Mouse (Mus musculus) embryonic facial prominence, embryonic 14.5 days (tissue): ENCODE results near the gene H2-T3. TPM values are rescaled to one million over a fixed set of nuclear protein-coding genes. Genes with fewer than 3 reads are reported as not detected.
A peak's percentile ranks its signal among the peaks of the same experiment; 100 is the strongest.
"Not testable (repeated sequence)": the region's sequence is repeated elsewhere in the genome, so short reads cannot be mapped to it uniquely, and the experiment has no call there.

Experiments used
- ATAC-seq: fragments of 200-750 bp; cut with Nextera tagmentation; 2 replicates; pipeline ENCODE4 v1.8.0; 2017; ENCODE audit warnings: low read depth, moderate number of reproducible peaks, moderate TSS enrichment
- DNase-seq: peaks from one replicate; pipeline ENCODE4 v3.0.0-alpha.2; 2015; ENCODE audit warnings: low spot score
- H3K27ac ChIP-seq: fragments of 300-500 bp; sonication (generic); replicated peaks from 2 replicates; pipeline ENCODE4 v1.5.1; 2014; ENCODE audit warnings: low read depth, mild to moderate bottlenecking, low read length, moderate library complexity
- H3K27me3 ChIP-seq: fragments of 300-500 bp; sonication (generic); replicated peaks from 2 replicates; pipeline ENCODE4 v1.6.1; 2014; ENCODE audit warnings: low read length; ENCODE audit not compliant: control insufficient read depth, insufficient read depth
- H3K36me3 ChIP-seq: fragments of 300-500 bp; sonication (generic); 2 replicates; pipeline ENCODE4 v1.6.1; 2014; ENCODE audit warnings: low read length, mixed read lengths; ENCODE audit not compliant: control insufficient read depth, insufficient read depth
- H3K4me1 ChIP-seq: fragments of 300-500 bp; sonication (generic); 2 replicates; pipeline ENCODE4 v1.6.1; 2014; ENCODE audit warnings: antibody characterized with exemption, low read length; ENCODE audit not compliant: control insufficient read depth, insufficient read depth
- H3K4me2 ChIP-seq: fragments of 300-500 bp; sonication (generic); 2 replicates; pipeline ENCODE4 v1.6.1; 2014; ENCODE audit warnings: low read depth, mild to moderate bottlenecking, low read length, moderate library complexity, mixed read lengths
- H3K4me3 ChIP-seq: fragments of 300-500 bp; sonication (generic); 2 replicates; pipeline ENCODE4 v1.5.1; 2014; ENCODE audit warnings: low read depth, mild to moderate bottlenecking, low read length
- H3K9ac ChIP-seq: fragments of 300-500 bp; sonication (generic); 2 replicates; pipeline ENCODE4 v1.6.1; 2014; ENCODE audit warnings: low read depth, mild to moderate bottlenecking, low read length, moderate library complexity, mixed read lengths
- H3K9me3 ChIP-seq: fragments of 300-500 bp; sonication (generic); 2 replicates; pipeline ENCODE4 v1.6.1; 2016; ENCODE audit warnings: low read length; ENCODE audit not compliant: control insufficient read depth
- WGBS: fragments of 180-500 bp; shearing (Covaris S2); extraction: QIAGEN DNeasy Blood & Tissue Kit; methylation state at CpG from one replicate; pipeline ENCODE4 v1.1.7; 2014; 5-methylcytosine and 5-hydroxymethylcytosine counted together
- polyA plus RNA-seq: library from polyadenylated mRNA; unstranded; fragments of >200 nt; fragmentation: Nextera tagmentation; extraction: Ambion mirVana; gene quantifications from 2 replicates; pipeline ENCODE4 v1.2.1, GENCODE M21; 2014

The H2-T3 gene
- polyA plus RNA-seq, 1 experiment from 2014 or later = not detected

- H3K27me3 ChIP-seq = peaks cover 36% of the 10 kb centered on the region
- no peak overlapping the region for H3K27ac ChIP-seq
- 32% methylated on average over 3 of the region's 3 CpGs for WGBS
- no peaks in the 10 kb centered on the region for H3K4me1 ChIP-seq
- H3K36me3 ChIP-seq = no peaks in the 10 kb centered on the region
- no peak for DNase-seq
- H3K9me3 ChIP-seq = no peaks in the 10 kb centered on the region
- no peak overlapping the region for H3K4me3 ChIP-seq
- no peak for ATAC-seq
- no peak overlapping the region for H3K9ac ChIP-seq
- no peak overlapping the region for H3K4me2 ChIP-seq
Observed at GRCm38 (mm10) chr17:36154271-36155149, 35.6 kb downstream of the H2-T3 start.

- H3K9ac ChIP-seq, H3K4me2 ChIP-seq, ATAC-seq, H3K36me3 ChIP-seq, H3K4me3 ChIP-seq, H3K9me3 ChIP-seq, H3K4me1 ChIP-seq, DNase-seq, H3K27ac ChIP-seq: not testable (repeated sequence)
- 43% methylated on average over 4 of the region's 4 CpGs for WGBS
- H3K27me3 ChIP-seq = peaks cover 36% of the 10 kb centered on the region
Observed at GRCm38 (mm10) chr17:36151200-36151599, 38.9 kb downstream of the H2-T3 start.

GRCm38 (mm10) chr17:36148468-36148867, 41.6 kb downstream of the H2-T3 start:
- H3K27ac ChIP-seq, H3K4me3 ChIP-seq, ATAC-seq, H3K9me3 ChIP-seq, H3K4me2 ChIP-seq, H3K4me1 ChIP-seq, H3K36me3 ChIP-seq, H3K9ac ChIP-seq, DNase-seq: not testable (repeated sequence)
- 69% methylated on average over 5 of the region's 5 CpGs for WGBS
- peaks cover 39% of the 10 kb centered on the region for H3K27me3 ChIP-seq

DNA sequence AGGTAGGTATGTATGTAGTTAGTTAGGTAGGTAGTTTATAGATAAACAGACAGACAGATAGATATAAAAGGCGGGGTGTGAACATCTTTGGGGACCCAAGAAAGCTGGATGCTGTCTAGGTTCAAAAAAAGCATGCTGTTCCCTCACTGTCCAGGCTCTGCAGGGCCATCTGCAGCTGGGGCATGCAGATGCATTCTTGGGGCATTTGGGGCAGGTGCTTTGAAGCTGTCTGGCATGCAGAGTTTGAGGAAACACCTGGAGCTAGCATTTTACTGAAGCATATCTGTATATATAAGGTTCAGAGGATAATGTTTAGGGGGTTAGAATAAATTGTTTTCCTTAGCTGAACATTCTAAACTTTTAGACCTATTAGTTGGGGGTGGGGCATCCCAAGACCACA, 43.1 kb downstream of the H2-T3 start:
- H3K9ac ChIP-seq, H3K27ac ChIP-seq, DNase-seq, H3K9me3 ChIP-seq, H3K36me3 ChIP-seq, H3K4me1 ChIP-seq, ATAC-seq, H3K4me3 ChIP-seq, H3K4me2 ChIP-seq: not testable (repeated sequence)
- WGBS = 72% methylated on average over 1 of the region's 1 CpGs
- peaks cover 41% of the 10 kb centered on the region for H3K27me3 ChIP-seq

- not testable (repeated sequence) for ATAC-seq, H3K36me3 ChIP-seq, H3K27ac ChIP-seq, H3K9me3 ChIP-seq, DNase-seq, H3K4me1 ChIP-seq, H3K9ac ChIP-seq
- 4% methylated on average over 5 of the region's 13 CpGs for WGBS
- H3K27me3 ChIP-seq = peaks cover 41% of the 10 kb centered on the region
- peak overlapping the region; percentile 56 for H3K4me2 ChIP-seq
- H3K4me3 ChIP-seq = peak overlapping the region; percentile 38
Observed at GRCm38 (mm10) chr17:36145861-36146156, 44.3 kb downstream of the H2-T3 start.

DNA sequence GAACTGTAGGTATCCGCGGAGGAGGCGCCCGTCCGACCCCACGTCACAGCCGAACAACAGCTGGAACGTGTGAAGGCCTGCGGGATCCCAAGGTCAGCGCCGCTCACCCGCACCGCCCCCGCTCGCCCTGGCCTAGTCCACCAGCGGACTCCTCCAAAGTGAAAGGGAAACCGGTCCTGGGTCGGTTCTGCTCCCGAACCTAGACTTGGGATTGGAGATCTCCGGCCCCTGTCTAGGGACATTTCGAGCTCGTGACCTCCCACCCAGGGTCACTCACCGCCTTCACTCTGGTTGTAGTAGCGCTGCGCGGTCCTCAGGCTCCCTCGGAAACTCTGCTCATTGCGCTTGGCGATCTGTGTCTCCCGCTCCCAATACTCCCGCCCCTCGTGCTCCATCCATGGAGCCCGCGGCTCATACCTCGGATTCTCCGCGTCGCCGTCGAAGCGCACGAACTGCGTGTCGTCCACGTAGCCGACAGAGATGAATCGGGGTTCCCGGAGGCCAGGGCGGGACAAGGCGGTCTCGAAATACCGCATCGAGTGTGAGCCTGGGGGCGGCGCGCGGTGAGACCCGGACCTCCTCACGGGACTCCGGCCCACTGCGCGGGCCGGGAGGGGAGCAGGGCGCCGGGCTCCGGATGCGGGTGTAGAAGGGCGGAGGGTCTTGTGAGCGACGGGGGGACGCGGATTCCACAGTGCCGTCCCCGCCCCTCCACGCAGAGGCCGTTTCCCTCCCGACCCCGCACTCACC, 44.8 kb downstream of the H2-T3 start:
- Histone ChIP-seq H3K9me3 (no peaks in the 10 kb centered on the region), H3K27ac (no peak overlapping the region), H3K36me3 (no peaks in the 10 kb centered on the region), H3K27me3 (peaks cover 41% of the 10 kb centered on the region), H3K9ac (peak overlapping the region; percentile 41; the same call in 1 of the 2 replicates), H3K4me2 (peak overlapping the region; percentile 56), H3K4me3 (peak overlapping the region; percentile 38), H3K4me1 (no peaks in the 10 kb centered on the region)
- DNase-seq = no peak
- ATAC-seq = no peak
- WGBS = 3% methylated on average over 57 of the region's 78 CpGs

DNA sequence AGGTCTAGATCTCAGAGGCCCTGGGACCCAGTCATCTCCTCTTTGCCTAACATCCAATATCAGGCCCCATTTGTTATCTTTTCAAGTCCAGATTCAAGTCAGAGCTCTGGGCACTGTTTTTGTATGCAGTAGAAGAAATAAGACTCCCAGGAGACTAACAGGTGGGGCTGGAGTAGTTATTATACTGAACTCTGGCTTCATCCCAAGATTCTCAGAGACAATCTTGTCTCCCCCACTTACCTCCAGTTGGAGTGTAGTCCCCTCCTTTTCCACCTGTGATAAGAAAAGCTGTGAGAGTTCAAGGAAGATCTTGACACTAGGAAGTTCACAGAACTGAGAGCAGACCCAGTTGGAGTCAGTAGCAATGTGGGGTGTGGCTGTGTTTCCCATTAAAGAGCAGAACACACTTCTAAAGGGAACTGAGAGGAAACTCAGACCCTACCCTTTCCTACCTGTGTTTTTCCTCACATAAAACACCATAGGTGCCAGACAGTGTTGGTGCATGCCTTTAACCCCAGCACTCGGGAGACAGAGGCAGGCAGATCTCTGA, 53.7 kb downstream of the H2-T3 start:
- WGBS = 65% methylated on average over 1 of the region's 1 CpGs

More for the DNA sequence above, 53.7 kb downstream of the H2-T3 start:
- not testable (repeated sequence) for H3K9ac ChIP-seq, H3K9me3 ChIP-seq, H3K36me3 ChIP-seq, H3K27ac ChIP-seq, ATAC-seq, H3K4me3 ChIP-seq, DNase-seq, H3K4me2 ChIP-seq, H3K4me1 ChIP-seq
- peaks cover 12% of the 10 kb centered on the region; the same call in 1 of the 2 replicates for H3K27me3 ChIP-seq
